Mouse (Mus musculus): ENCODE measurements around the gene Tenm4.

- TF ChIP-seq CTCF (IDR thresholded peaks at IDR 0.05; ENCODE audit: low read depth, low read length) = no peak
- no peak for TF ChIP-seq POLR2A (IDR thresholded peaks at IDR 0.05; ENCODE audit: extremely low read depth, insufficient read depth, low read length)
Observed at GRCm38 (mm10) chr7:96305382-96305935, 134.4 kb downstream of the Tenm4 start.

All from liver, adult 2 months (tissue).